Mouse (Mus musculus) midbrain, embryonic 16.5 days (tissue): ENCODE results near the gene Nos2. TPM values are rescaled to one million over a fixed set of nuclear protein-coding genes. Genes with fewer than 3 reads are reported as not detected.

ENCODE experiments used
- ATAC-seq: fragments of 200-750 bp; cut with Nextera tagmentation; 2 replicates; pipeline ENCODE4 v1.8.0; 2017; ENCODE audit warnings: moderate TSS enrichment
- H3K27ac ChIP-seq: fragments of 300-500 bp; sonication (generic); 2 replicates; pipeline ENCODE4 v1.5.1; 2014; ENCODE audit warnings: mild to moderate bottlenecking, low read length, mixed read lengths
- H3K27me3 ChIP-seq: fragments of 300-500 bp; sonication (generic); 2 replicates; pipeline ENCODE4 v1.6.1; 2014; ENCODE audit warnings: low read depth, low read length, mixed read lengths; ENCODE audit not compliant: control insufficient read depth, insufficient read depth
- H3K36me3 ChIP-seq: fragments of 300-500 bp; sonication (generic); 2 replicates; pipeline ENCODE4 v1.6.1; 2014; ENCODE audit warnings: mild to moderate bottlenecking, low read length, moderate library complexity, mixed read lengths; ENCODE audit not compliant: control insufficient read depth, insufficient read depth
- H3K4me1 ChIP-seq: fragments of 300-500 bp; sonication (generic); 2 replicates; pipeline ENCODE4 v1.6.1; 2014; ENCODE audit warnings: mild to moderate bottlenecking, low read length, mixed read lengths; ENCODE audit not compliant: control insufficient read depth, insufficient read depth
- H3K4me2 ChIP-seq: fragments of 300-500 bp; sonication (generic); 2 replicates; pipeline ENCODE4 v1.6.1; 2014; ENCODE audit warnings: mild to moderate bottlenecking, low read length, mixed read lengths
- H3K4me3 ChIP-seq: fragments of 300-500 bp; sonication (generic); 2 replicates; pipeline ENCODE4 v1.5.1; 2014; ENCODE audit warnings: low read depth, mild to moderate bottlenecking, low read length, moderate library complexity, mixed read lengths
- H3K9ac ChIP-seq: fragments of 300-500 bp; sonication (generic); 2 replicates; pipeline ENCODE4 v1.6.1; 2014; ENCODE audit warnings: low read depth, low read length, mixed read lengths
- H3K9me3 ChIP-seq: fragments of 300-500 bp; sonication (generic); replicated peaks from 2 replicates; pipeline ENCODE4 v1.6.1; 2014; ENCODE audit warnings: mild to moderate bottlenecking, low read length, mixed read lengths; ENCODE audit not compliant: control insufficient read depth, poor library complexity, severe bottlenecking
- WGBS: fragments of 180-500 bp; shearing (Covaris S2); extraction: QIAGEN DNeasy Blood & Tissue Kit; methylation state at CpG from one replicate; pipeline ENCODE4 v1.1.7; 2014; 5-methylcytosine and 5-hydroxymethylcytosine counted together
- polyA plus RNA-seq: library from polyadenylated mRNA; unstranded; fragments of >200 nt; fragmentation: Nextera tagmentation; extraction: Ambion mirVana; gene quantifications from 2 replicates; pipeline ENCODE4 v1.2.1, GENCODE M21; 2015

Gene Nos2
- polyA plus RNA-seq, 1 experiment from 2014 or later = 1.1 TPM

DNA sequence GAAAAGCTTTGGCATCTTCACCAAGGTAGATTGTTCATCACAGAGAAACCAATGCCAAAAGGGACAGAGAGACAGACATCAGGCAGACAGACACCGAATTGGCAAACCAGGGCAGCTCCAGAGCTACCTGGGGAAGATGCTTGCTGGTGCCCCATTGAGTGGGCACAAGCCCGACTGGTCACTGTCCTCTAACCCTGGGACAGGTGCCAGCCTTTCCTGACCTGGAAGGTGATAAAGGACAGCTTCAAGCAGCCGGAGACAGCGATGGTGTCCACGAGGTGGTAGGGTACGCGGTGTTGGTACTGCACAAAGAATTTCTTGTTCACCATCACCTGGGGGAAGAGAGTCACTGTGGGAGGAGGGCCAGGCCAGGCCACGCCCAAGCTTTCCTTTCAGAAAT lies 50.5 kb downstream of the Nos2 start:
- no peaks in the 10 kb centered on the region for H3K4me1 ChIP-seq
- no peaks in the 10 kb centered on the region for H3K9me3 ChIP-seq
- no peaks in the 10 kb centered on the region for H3K36me3 ChIP-seq
- no peak overlapping the region for H3K9ac ChIP-seq
- no peak overlapping the region for H3K4me3 ChIP-seq
- 87% methylated on average over 8 of the region's 8 CpGs for WGBS
- H3K4me2 ChIP-seq = no peak overlapping the region
- no peaks in the 10 kb centered on the region for H3K27me3 ChIP-seq
- no peak overlapping the region for H3K27ac ChIP-seq
- no peak for ATAC-seq

DNA sequence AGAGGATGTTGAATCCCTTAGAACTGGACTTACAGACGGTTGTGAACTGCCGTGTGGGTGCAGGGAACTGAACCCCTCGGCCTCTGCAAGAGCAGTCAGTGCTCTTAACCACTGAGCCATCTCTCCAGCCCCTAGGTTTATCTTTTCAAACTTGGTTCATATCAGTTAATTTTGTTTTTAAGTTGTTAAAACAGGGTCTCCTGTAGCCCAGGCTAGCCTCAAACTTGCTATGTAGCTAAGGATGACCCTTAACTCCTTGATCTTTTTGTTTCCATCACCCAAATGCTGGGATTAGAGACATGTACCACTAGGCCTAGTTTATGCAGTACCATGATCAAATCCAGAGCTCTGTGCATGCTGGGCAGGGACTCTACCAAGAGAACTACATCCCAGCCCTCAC lies 51.2 kb downstream of the Nos2 start:
- WGBS = 93% methylated on average over 3 of the region's 3 CpGs
- no peaks in the 10 kb centered on the region for H3K4me1 ChIP-seq
- no peak overlapping the region for H3K27ac ChIP-seq
- H3K9ac ChIP-seq = no peak overlapping the region
- H3K4me2 ChIP-seq = no peak overlapping the region
- no peaks in the 10 kb centered on the region for H3K27me3 ChIP-seq
- ATAC-seq = no peak
- H3K9me3 ChIP-seq = no peaks in the 10 kb centered on the region
- H3K4me3 ChIP-seq = no peak overlapping the region
- no peaks in the 10 kb centered on the region for H3K36me3 ChIP-seq

DNA sequence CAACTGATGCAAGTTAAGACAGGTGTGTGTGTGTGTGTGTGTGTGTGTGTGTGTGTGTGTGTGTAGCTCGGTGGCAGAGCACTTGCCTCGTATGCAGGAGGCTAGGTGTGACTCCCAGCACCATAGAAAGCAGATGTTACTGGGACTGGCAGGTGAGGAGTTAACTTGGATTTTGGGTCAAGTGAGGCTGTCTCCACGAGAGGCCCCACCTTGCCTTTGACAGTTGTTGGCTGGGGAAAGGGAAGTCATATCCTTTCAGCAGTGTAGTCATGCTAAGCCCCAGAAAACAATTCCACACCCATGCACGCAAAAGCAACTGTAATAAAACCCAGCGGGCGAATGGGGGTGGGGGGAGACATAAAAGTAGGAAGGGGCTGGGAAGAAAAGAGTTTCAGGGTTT lies 51.7 kb downstream of the Nos2 start:
- ATAC-seq = no peak
- H3K9me3 ChIP-seq = no peaks in the 10 kb centered on the region
- H3K4me2 ChIP-seq = no peak overlapping the region
- H3K4me3 ChIP-seq = no peak overlapping the region
- 52% methylated on average over 6 of the region's 6 CpGs for WGBS
- H3K27ac ChIP-seq = no peak overlapping the region
- H3K4me1 ChIP-seq = no peaks in the 10 kb centered on the region
- H3K36me3 ChIP-seq = no peaks in the 10 kb centered on the region
- H3K9ac ChIP-seq = no peak overlapping the region
- H3K27me3 ChIP-seq = no peaks in the 10 kb centered on the region

DNA sequence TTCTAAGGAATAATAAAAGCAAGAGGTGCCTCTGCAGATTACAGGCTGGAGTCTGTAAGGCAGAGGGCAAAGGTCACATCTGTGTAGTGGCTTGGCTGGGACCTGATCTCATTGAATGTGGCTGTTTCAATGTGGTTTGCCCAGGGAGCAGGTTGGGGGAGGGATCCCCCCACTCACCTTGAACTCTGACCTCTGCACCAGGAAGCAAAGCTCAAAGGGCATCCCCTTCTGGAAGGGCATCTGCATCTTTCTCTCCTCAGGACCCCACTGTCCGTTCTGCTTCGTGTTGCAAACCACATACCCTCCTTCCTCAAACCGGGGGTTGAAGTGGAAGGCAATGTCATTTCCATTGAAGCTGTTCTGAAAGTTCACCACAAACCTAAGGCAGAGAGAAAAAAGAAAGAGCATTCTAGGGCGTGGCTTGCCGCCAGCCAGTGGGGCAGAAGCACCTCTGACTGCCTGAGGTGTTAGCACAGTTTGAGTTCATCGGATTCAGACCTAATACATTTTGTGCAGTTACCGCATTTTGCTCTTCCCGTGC lies 52.3 kb downstream of the Nos2 start:
- no peaks in the 10 kb centered on the region for H3K9me3 ChIP-seq
- no peak overlapping the region for H3K9ac ChIP-seq
- WGBS = 68% methylated on average over 8 of the region's 8 CpGs
- no peak overlapping the region for H3K27ac ChIP-seq
- no peaks in the 10 kb centered on the region for H3K27me3 ChIP-seq
- no peaks in the 10 kb centered on the region for H3K36me3 ChIP-seq
- H3K4me3 ChIP-seq = no peak overlapping the region
- H3K4me1 ChIP-seq = no peaks in the 10 kb centered on the region
- no peak overlapping the region for H3K4me2 ChIP-seq
- no peak for ATAC-seq

DNA sequence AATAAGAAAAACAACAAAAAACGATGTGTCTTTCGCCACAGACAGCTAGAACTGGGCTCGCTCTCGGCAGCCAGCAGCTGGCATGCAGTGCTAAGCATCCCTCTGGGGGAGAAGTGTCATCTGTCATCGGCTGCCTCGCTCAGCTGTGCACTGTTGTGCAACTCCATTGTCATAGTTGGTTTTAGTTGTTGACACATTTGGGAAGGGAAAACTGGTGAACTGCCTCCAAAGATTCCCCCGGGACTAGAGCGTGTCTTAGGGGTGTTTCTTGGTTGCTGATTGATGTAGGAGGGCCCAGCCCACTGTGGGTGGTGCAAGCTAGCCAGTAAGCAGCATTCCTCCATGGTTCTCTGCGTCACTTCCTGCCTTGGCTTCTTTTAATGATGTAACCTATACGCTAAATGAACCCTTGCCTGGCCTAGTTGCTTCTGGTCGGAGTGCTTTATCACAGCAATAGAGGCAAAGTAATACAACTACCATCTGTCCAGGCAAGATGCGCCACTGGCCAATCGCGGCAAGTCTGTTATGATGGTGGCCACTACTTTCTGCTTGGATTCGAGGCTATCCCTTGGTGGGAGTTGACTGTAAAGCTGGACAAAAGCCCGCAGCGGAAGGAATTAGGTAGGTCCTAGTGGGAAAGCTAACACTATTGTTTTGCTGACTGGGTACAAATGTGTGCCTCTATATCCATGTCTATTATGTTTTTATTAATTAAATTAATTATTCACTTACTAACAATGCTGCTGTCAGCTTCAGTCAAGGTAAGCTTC lies 53.0 kb downstream of the Nos2 start:
- no peak for ATAC-seq
- no peak overlapping the region for H3K9ac ChIP-seq
- H3K4me2 ChIP-seq = no peak overlapping the region
- H3K27me3 ChIP-seq = no peaks in the 10 kb centered on the region
- WGBS = 72% methylated on average over 17 of the region's 17 CpGs
- no peak overlapping the region for H3K27ac ChIP-seq
- H3K4me1 ChIP-seq = no peaks in the 10 kb centered on the region
- no peaks in the 10 kb centered on the region for H3K36me3 ChIP-seq
- no peak overlapping the region for H3K4me3 ChIP-seq
- H3K9me3 ChIP-seq = no peaks in the 10 kb centered on the region

DNA sequence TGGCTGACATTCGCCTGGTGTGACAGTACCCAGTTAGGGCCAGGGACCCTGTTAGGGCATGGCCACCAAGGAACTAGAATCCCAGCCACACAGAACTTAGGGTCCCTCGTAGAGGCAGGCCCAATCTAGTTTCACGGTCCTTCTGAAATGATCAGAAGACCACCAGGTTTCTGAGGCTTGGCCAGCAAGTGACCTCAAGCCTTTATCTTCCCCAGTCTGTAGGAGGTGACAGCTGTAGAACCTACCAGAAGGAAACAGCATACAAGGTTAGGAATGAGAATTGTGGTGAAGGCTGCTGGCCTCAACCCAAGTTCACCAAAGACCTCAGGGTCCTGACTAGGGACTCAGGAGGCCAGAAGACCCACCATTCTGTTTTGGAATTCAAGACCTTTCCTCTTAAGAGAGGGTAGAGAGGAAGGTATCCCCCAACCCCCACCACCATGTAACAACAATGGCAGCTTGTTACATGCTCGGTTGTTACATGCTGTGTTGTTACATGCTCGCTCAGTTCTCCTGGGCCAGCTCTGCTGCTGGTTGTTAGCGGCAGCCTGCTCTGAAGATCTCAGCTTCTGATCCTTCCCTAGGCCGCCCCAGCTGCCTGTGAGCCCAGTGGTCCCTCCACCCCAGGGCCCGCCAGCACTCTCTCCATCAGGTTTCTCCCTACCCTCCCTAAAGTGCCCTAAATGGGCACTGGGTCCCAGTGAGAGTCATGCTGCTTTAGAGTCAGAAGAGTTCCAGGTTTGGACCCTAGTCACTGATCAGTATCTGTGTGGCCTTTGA lies 56.3 kb downstream of the Nos2 start:
- no peak overlapping the region for H3K4me3 ChIP-seq
- no peak overlapping the region for H3K9ac ChIP-seq
- ATAC-seq = no peak
- H3K4me2 ChIP-seq = no peak overlapping the region
- H3K27ac ChIP-seq = no peak overlapping the region
- H3K27me3 ChIP-seq = no peaks in the 10 kb centered on the region
- no peaks in the 10 kb centered on the region for H3K4me1 ChIP-seq
- 76% methylated on average over 8 of the region's 8 CpGs for WGBS
- no peaks in the 10 kb centered on the region for H3K9me3 ChIP-seq
- no peaks in the 10 kb centered on the region for H3K36me3 ChIP-seq

DNA sequence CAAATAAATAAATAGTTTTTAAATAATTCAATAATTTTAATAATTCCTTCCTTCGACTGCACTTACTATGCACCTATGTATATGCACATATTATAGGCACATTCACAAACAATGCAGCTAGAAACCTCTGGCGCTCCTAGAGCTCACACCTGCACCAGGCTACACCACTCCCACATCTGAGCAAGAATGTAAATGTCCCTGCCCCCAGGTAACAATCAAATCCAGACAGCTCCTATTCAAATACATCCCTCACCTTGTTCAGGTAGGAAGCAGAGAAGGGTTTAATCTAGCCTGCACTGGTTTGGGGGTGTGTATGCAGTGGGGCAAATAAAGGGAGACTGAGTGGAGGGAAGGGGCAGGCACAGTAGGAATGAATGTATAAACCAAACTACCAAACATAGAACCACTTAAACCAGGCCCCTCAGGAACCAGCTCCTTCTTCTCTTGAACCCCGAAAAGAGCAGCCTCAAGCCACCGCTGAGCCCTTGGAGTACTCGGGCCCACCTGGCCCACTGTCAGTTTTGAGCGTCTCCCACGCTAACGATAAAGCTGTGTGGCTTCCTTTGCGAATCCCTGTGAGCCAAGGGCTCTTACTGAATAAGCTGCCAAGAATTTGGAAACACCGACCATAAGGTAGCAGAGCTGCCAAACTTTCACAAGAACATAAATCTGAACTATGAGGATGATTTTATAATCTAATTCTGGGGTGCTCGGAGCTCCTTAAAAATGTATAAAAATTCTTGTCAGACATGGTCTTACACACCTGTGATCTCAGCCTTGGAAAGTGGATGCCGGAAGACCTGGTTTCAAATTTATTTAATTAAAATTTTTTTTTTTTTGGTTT lies 57.8 kb downstream of the Nos2 start:
- Histone ChIP-seq H3K9ac (no peak overlapping the region), H3K4me1 (no peaks in the 10 kb centered on the region), H3K9me3 (no peaks in the 10 kb centered on the region), H3K4me3 (no peak overlapping the region), H3K36me3 (no peaks in the 10 kb centered on the region), H3K27me3 (no peaks in the 10 kb centered on the region), H3K27ac (no peak overlapping the region), H3K4me2 (no peak overlapping the region)
- WGBS = 87% methylated on average over 12 of the region's 12 CpGs
- ATAC-seq = no peak

DNA sequence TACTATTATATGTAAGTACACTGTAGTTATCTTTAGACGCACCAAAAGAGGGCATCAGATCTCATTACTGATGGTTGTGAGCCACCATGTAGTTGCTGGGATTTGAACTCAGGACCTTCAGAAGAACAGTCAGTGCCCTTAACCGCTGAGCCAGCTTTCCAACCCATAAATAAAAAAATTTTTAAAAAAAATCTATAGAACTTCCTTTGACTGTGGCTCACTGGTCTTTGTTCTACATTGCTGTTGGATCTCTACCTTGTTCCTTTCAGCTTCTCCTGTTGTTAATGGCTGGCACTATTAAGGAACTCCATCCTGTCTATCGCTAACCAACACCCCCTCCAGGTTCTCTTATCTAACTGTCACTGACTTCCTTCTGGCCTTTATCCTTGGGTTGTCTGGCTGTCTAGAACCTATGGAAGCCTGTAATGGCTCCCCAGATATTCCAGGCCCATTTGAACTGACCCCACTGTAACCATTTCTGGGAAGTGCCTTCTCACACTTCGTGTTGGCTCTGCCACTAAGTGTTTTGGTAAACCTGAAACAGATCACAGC lies 59.6 kb downstream of the Nos2 start:
- Histone ChIP-seq H3K27me3 (no peaks in the 10 kb centered on the region), H3K9me3 (no peaks in the 10 kb centered on the region), H3K4me3 (no peak overlapping the region), H3K27ac (no peak overlapping the region), H3K9ac (no peak overlapping the region), H3K36me3 (no peaks in the 10 kb centered on the region), H3K4me1 (no peaks in the 10 kb centered on the region), H3K4me2 (no peak overlapping the region)
- WGBS = 86% methylated on average over 4 of the region's 4 CpGs
- ATAC-seq = no peak
